Mouse (Mus musculus): Measurements from ENCODE around the gene Oog3.

Gene Oog3

DNA sequence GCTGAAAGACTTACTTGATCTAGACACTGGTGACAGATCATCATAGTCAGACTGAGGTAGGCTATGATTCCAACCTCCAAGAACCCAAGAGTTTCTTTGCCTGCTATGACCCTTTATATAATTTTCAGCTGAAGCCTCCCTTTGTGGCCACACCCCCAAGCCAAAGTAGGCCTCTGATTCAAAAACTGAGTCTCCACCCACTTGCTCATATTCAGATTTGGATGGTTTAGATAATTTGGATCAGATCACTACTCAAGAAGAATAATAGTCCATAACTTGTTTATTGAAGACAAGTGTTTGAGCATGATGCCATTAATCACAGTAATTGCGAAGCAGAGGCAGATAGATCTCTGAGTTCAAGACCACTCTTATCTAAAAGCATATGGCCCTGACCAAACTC lies at the start of gene Oog3:
Gene Oog3 (minus strand): TSS at position 101 of the 400 bp plus-strand sequence.
- DNase-seq: no peak

- DNase-seq: no peak
These were observed 28.0 kb upstream of the Oog3 start, which contains the start of gene Oog2 for GRCm38 (mm10) chr4:144190419-144190818. Oog2 (plus strand) TSS chr4:144190719.

All from lung, postnatal 10 days (tissue).